Mouse (Mus musculus) myocyte (in vitro differentiated cells): ENCODE measurements around the gene Acox3.

ENCODE experiments used
- CEBPB ChIP-seq: IDR thresholded peaks from 2 replicates; pipeline ENCODE4 v1.6.1; 2011; ENCODE audit warnings: mild to moderate bottlenecking, moderate library complexity; ENCODE audit not compliant: poor library complexity, insufficient read depth, severe bottlenecking
- E2F4 ChIP-seq: IDR thresholded peaks from one replicate; pipeline ENCODE4 v1.6.1; 2011; ENCODE audit warnings: mild to moderate bottlenecking, control low read depth, moderate library complexity; ENCODE audit not compliant: insufficient read depth
- MAX ChIP-seq: IDR thresholded peaks from one replicate; pipeline ENCODE4 v1.6.1; 2011; ENCODE audit warnings: low read depth, mild to moderate bottlenecking, control low read depth
- MYOD1 ChIP-seq, 3 experiments: IDR thresholded peaks; one replicate each; pipeline ENCODE4 v1.6.1; 2011; ENCODE audit warnings: control low read depth in 2 of 3, low read depth in 2 of 3, mild to moderate bottlenecking in 2 of 3, moderate library complexity in 1 of 3; ENCODE audit not compliant: insufficient read length in 2 of 3, control insufficient read depth in 1 of 3
- MYOG ChIP-seq, 3 experiments: IDR thresholded peaks; one replicate each; pipeline ENCODE4 v1.6.1; 2011; ENCODE audit warnings: control low read depth in 2 of 3, low read depth in 2 of 3, mild to moderate bottlenecking in 2 of 3; ENCODE audit not compliant: insufficient read length in 2 of 3, control insufficient read depth in 1 of 3, insufficient read depth in 1 of 3
- POLR2A ChIP-seq: IDR thresholded peaks from one replicate; pipeline ENCODE4 v1.6.1; 2011; ENCODE audit warnings: low read depth, mild to moderate bottlenecking, control low read depth, moderate library complexity; ENCODE audit not compliant: insufficient read length
- POLR2AphosphoS2 ChIP-seq: IDR thresholded peaks from one replicate; pipeline ENCODE4 v1.6.1; 2011; ENCODE audit warnings: low read depth, control low read depth; ENCODE audit not compliant: insufficient read length
- REST ChIP-seq: IDR thresholded peaks from one replicate; pipeline ENCODE4 v1.6.1; 2011; ENCODE audit warnings: mild to moderate bottlenecking, control low read depth, moderate library complexity; ENCODE audit not compliant: insufficient read depth, insufficient read length
- TCF3 ChIP-seq: IDR thresholded peaks from one replicate; pipeline ENCODE4 v1.6.1; 2011; ENCODE audit warnings: low read depth, control low read depth; ENCODE audit not compliant: insufficient read length
- USF1 ChIP-seq: IDR thresholded peaks from one replicate; pipeline ENCODE4 v1.6.1; 2011; ENCODE audit warnings: low read depth, mild to moderate bottlenecking, control low read depth, moderate library complexity

GRCm38 (mm10) chr5:35552838-35553539 is 29.9 kb upstream of the Acox3 start:
- no peak for TF ChIP-seq POLR2A
- TF ChIP-seq TCF3: no peak
- no peak for TF ChIP-seq USF1
- TF ChIP-seq E2F4: no peak
- no peak for TF ChIP-seq REST
- TF ChIP-seq CEBPB: no peak
- no peak for TF ChIP-seq MAX
- no peak for TF ChIP-seq MYOD1 (IDR thresholded peaks at IDR 0.05; ENCODE audit: control insufficient read depth in 1 of 3, insufficient read length in 2 of 3, low read depth in 2 of 3)
- peak; percentile 63 for TF ChIP-seq POLR2AphosphoS2
- TF ChIP-seq MYOG (IDR thresholded peaks at IDR 0.05; ENCODE audit: control insufficient read depth in 1 of 3, insufficient read depth in 1 of 3, insufficient read length in 2 of 3, low read depth in 2 of 3): no peak
